Mouse (Mus musculus) kidney, postnatal 0 days (tissue): ENCODE results near the gene Wwc1. TPM values are rescaled to one million over a fixed set of nuclear protein-coding genes. Genes with fewer than 3 reads are reported as not detected.

Experiments
- ATAC-seq: fragments of 200-750 bp; cut with Nextera tagmentation; replicated peaks from 2 replicates; pipeline ENCODE4 v1.8.0; 2017; ENCODE audit warnings: low read depth, moderate number of reproducible peaks, moderate TSS enrichment, moderate library complexity; ENCODE audit not compliant: low FRiP score
- DNase-seq: peaks from one replicate; pipeline ENCODE4 v3.0.0-alpha.2; 2016; ENCODE audit warnings: low spot score
- H3K27ac ChIP-seq: fragments of 300-500 bp; sonication (generic); 2 replicates; pipeline ENCODE4 v1.5.1; 2014; ENCODE audit warnings: mild to moderate bottlenecking
- H3K27me3 ChIP-seq: fragments of 300-500 bp; sonication (generic); 2 replicates; pipeline ENCODE4 v1.6.1; 2014; ENCODE audit warnings: low read length, mixed read lengths; ENCODE audit not compliant: insufficient read depth
- H3K36me3 ChIP-seq: fragments of 300-500 bp; sonication (generic); 2 replicates; pipeline ENCODE4 v1.6.1; 2014; ENCODE audit warnings: low read length, mixed read lengths; ENCODE audit not compliant: insufficient read depth
- H3K4me1 ChIP-seq: fragments of 300-500 bp; sonication (generic); replicated peaks from 2 replicates; pipeline ENCODE4 v1.6.1; 2014; ENCODE audit warnings: antibody characterized with exemption, low read length, mixed read lengths; ENCODE audit not compliant: insufficient read depth
- H3K4me2 ChIP-seq: fragments of 300-500 bp; sonication (generic); 2 replicates; pipeline ENCODE4 v1.6.1; 2014; ENCODE audit warnings: mild to moderate bottlenecking, low read length, moderate library complexity, mixed read lengths
- H3K4me3 ChIP-seq: fragments of 300-500 bp; sonication (generic); replicated peaks from 2 replicates; pipeline ENCODE4 v1.5.1; 2014; ENCODE audit warnings: low read depth, low read length
- H3K9ac ChIP-seq: fragments of 300-500 bp; sonication (generic); 2 replicates; pipeline ENCODE4 v1.6.1; 2014; ENCODE audit warnings: low read depth, low read length
- H3K9me3 ChIP-seq: fragments of 300-500 bp; sonication (generic); replicated peaks from 2 replicates; pipeline ENCODE4 v1.6.1; 2016; ENCODE audit warnings: low read length, inconsistent platforms, mixed read lengths
- CTCF ChIP-seq: IDR thresholded peaks from 2 replicates; pipeline ENCODE4 v1.5.1; 2016; ENCODE audit warnings: antibody characterized with exemption, low read depth, mild to moderate bottlenecking, moderate library complexity
- WGBS: fragments of 180-500 bp; shearing (Covaris S2); extraction: QIAGEN DNeasy Blood & Tissue Kit; methylation state at CpG from one replicate; pipeline ENCODE4 v1.1.7; 2014; 5-methylcytosine and 5-hydroxymethylcytosine counted together
- polyA plus RNA-seq: library from polyadenylated mRNA; unstranded; fragments of >200 nt; fragmentation: Nextera tagmentation; extraction: Ambion mirVana; gene quantifications from 2 replicates; pipeline ENCODE4 v1.2.1, GENCODE M21; 2015

Wwc1 gene
- polyA plus RNA-seq, 1 experiment from 2014 or later = 20.4 TPM

DNA sequence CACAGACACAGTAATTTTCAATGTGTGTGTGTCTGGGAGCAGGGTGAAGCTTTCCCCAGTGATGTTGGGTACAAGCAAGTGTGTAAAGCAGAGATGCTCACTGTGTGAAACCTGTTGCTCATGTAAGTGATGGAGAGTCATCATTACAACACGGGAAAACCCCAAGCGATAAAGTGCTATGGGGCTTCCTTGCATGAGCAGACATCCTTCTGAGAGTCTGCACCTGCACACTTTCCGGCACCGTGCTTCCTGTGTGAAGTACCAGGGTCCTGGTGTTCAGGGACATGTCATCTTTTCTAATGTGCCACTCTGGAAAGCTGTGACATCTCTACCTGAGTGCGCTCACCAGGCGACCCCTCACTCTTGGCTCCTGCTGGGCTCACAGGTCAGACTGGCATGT, 97.5 kb downstream of the Wwc1 start:
- no peaks in the 10 kb centered on the region for H3K9me3 ChIP-seq
- no peaks in the 10 kb centered on the region for H3K27me3 ChIP-seq
- TF ChIP-seq CTCF = no peak
- H3K36me3 ChIP-seq = 0 out of 2 replicates have a peak, but pooled peaks cover 10% of the 10 kb centered on the region
- no peak overlapping the region for H3K9ac ChIP-seq
- H3K4me1 ChIP-seq = no peaks in the 10 kb centered on the region
- H3K4me3 ChIP-seq = no peak overlapping the region
- DNase-seq = no peak
- no peak for ATAC-seq
- H3K27ac ChIP-seq = no peak overlapping the region
- H3K4me2 ChIP-seq = no peak overlapping the region
- WGBS = 94% methylated on average over 6 of the region's 6 CpGs

GRCm38 (mm10) chr11:35878559-35878897, 101.8 kb downstream of the Wwc1 start:
- no peak overlapping the region for H3K27ac ChIP-seq
- DNase-seq (no peak), ATAC-seq (no peak)
- TF ChIP-seq CTCF = no peak
- H3K9ac ChIP-seq = no peak overlapping the region
- H3K9me3 ChIP-seq = no peaks in the 10 kb centered on the region
- no peaks in the 10 kb centered on the region for H3K27me3 ChIP-seq
- 0 out of 2 replicates have a peak, but pooled peaks cover 13% of the 10 kb centered on the region for H3K36me3 ChIP-seq
- H3K4me2 ChIP-seq = no peak overlapping the region
- no peaks in the 10 kb centered on the region for H3K4me1 ChIP-seq
- WGBS = 54% methylated on average over 4 of the region's 4 CpGs
- H3K4me3 ChIP-seq = no peak overlapping the region

DNA sequence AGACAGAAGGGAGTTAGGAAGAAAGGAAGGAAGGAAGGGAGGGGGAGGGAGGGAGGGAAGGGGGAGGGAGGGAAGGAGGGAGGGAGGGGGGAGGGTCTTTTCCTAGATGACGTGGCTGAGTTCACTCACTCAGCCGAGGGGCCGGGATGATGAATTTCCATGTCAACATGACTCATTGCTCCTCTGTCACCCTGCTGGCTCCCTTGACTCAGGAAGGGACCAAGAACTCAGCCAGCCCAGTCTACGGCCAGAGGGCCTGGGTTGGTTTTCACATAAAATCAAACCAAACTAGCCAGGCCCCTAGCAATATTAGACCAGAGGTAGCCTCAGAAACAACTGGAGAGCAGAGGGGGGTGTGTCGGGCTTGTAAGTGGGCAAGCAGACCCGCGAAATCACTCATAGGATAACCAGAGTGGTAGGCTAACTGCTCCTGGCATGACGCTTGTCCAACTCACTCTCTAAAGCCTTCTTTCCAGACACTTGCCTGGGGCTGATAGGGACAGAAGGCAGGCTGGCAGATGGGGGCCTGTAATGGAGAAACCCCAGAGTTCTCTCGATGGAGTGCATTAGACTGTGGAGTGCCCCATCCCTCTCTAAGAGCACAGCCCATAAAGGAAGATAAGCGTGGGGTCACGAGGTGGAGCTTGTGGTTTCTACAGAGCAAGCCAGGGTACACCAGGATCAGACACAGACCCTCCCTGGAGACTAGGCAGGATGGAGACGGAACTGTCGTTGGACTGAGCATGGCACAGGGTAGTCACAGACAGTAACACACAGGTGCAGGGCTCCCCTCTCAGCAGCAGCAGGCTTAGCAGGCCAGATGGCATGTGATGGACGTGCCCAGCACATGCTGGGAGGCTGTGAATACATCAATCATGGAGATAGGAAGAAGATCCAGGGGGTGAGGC, 102.4 kb downstream of the Wwc1 start:
- H3K4me1 ChIP-seq = no peaks in the 10 kb centered on the region
- no peak; the same call in 1 of the 2 replicates for ATAC-seq
- no peak overlapping the region for H3K9ac ChIP-seq
- H3K4me2 ChIP-seq = no peak overlapping the region
- H3K9me3 ChIP-seq = no peaks in the 10 kb centered on the region
- H3K36me3 ChIP-seq = 0 out of 2 replicates have a peak, but pooled peaks cover 8% of the 10 kb centered on the region
- H3K27ac ChIP-seq = no peak overlapping the region
- 51% methylated on average over 14 of the region's 14 CpGs for WGBS
- no peak for TF ChIP-seq CTCF
- DNase-seq = no peak
- no peak overlapping the region for H3K4me3 ChIP-seq
- no peaks in the 10 kb centered on the region for H3K27me3 ChIP-seq

DNA sequence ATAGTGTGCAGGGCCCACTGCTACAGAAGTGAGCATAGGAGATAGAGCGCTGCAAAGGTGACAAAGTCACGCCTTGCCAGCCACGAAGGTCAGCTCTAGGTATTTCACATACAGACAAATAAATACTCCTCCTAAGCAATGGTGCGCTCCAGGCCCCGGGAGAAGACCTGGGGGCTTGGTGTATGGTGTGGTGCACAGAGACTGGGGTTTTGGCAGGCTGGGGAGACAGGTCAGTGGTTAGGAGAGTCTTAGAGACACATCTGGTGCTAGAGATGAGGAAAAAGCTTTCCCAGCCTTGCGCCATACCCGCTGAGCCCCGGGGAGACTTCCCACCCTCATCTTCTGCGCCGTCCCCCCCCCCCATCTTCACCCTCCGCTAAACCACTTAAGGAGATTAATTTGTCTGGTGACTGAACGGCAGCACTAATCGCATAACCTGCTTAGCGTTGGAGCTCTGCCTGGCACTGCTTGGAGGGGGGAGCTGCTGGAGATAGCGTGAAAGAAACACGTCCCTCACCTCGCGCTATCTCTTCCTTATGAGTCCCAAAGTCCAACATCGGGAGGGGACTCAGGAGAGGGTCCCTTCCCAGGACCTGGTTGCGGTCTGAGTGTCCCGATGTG, 106.6 kb downstream of the Wwc1 start:
- 0 out of 2 replicates have a peak, but pooled peaks cover 13% of the 10 kb centered on the region for H3K36me3 ChIP-seq
- ATAC-seq = no peak
- no peak overlapping the region for H3K4me2 ChIP-seq
- no peak overlapping the region for H3K27ac ChIP-seq
- no peaks in the 10 kb centered on the region for H3K27me3 ChIP-seq
- no peak for DNase-seq
- no peak overlapping the region for H3K9ac ChIP-seq
- H3K9me3 ChIP-seq = no peaks in the 10 kb centered on the region
- no peak overlapping the region for H3K4me3 ChIP-seq
- no peaks in the 10 kb centered on the region for H3K4me1 ChIP-seq
- TF ChIP-seq CTCF = no peak
- 51% methylated on average over 21 of the region's 21 CpGs for WGBS

DNA sequence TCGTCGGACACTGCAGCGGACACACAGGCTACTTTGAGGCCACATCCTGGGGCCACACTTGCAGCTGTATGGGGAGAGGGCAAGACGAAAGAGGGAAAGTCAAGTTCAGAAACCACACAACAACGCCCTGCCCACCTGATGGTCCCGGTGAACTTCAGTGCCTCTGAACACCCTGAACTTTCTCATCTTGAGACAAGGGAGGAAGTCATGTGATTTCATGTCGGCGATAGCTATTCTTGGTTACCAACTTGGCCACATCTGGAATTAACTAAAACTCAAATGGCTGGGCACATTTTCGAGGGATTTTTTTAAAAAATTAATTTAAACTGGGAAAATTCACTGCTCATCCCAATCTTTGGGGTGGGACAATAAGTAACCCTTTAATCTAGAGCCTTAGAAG, 109.4 kb downstream of the Wwc1 start:
- Histone ChIP-seq H3K27ac (no peak overlapping the region), H3K27me3 (no peaks in the 10 kb centered on the region), H3K4me2 (no peak overlapping the region), H3K36me3 (0 out of 2 replicates have a peak, but pooled peaks cover 17% of the 10 kb centered on the region), H3K4me1 (no peaks in the 10 kb centered on the region), H3K9me3 (no peaks in the 10 kb centered on the region), H3K4me3 (no peak overlapping the region), H3K9ac (no peak overlapping the region)
- no peak for DNase-seq
- no peak for ATAC-seq
- 84% methylated on average over 9 of the region's 9 CpGs for WGBS
- no peak for TF ChIP-seq CTCF

DNA sequence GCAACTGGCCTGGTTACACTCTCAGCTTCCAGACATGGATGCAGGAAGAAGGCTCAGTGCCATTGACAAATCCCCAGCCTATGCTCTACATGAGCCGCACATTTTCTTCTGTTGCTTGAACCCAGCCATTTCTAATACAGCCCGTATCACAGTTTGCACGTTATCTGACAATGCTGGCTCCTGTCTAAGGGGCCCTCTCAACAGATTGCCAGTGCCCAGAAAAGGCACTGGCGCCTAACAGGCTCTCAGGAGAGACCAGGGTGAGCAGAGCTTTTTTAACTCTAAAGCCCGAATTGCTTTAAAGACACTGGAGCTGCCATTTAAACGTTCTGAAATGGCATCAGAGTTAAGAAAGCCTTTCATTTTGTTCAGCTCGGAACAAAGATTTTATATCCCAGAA, 114.2 kb downstream of the Wwc1 start:
- no peak for TF ChIP-seq CTCF
- H3K9ac ChIP-seq = no peak overlapping the region
- H3K36me3 ChIP-seq = peaks cover 14% of the 10 kb centered on the region; the same call in 1 of the 2 replicates
- H3K9me3 ChIP-seq = no peaks in the 10 kb centered on the region
- no peaks in the 10 kb centered on the region for H3K27me3 ChIP-seq
- ATAC-seq (no peak), DNase-seq (no peak)
- no peak overlapping the region for H3K4me2 ChIP-seq
- no peak overlapping the region for H3K27ac ChIP-seq
- no peak overlapping the region for H3K4me3 ChIP-seq
- 0 out of 2 replicates have a peak, but pooled peaks cover 6% of the 10 kb centered on the region for H3K4me1 ChIP-seq
- 81% methylated on average over 7 of the region's 7 CpGs for WGBS
